Mouse (Mus musculus): ENCODE results near the gene Ighmbp2. TPM values are rescaled to one million over a fixed set of nuclear protein-coding genes. Genes with fewer than 3 reads are reported as not detected.

The Ighmbp2 gene
- polyA plus RNA-seq (2015; fragmentation: Nextera tagmentation; extraction: Ambion mirVana): 4.0 and 4.9 TPM in 2 replicates

GRCm38 (mm10) chr19:3282572-3283467 is at the start of gene Ighmbp2, which contains the start of gene Mrpl21:
Ighmbp2 (minus strand) TSS chr19:3283017.
Mrpl21 (plus strand) TSS chr19:3282901.

GRCm38 (mm10) chr19:3322261-3322969 is 39.6 kb upstream of the Ighmbp2 start, which contains the start of gene Cpt1a:
Cpt1a (plus strand) TSS chr19:3322334.

Small RNAs within 50 kb of the gene (microRNA-seq; reads per million reads assigned to microRNA genes)
- gene Mir6984: not detected

Other genes with a start within 250 kb of the Ighmbp2 start
- gene Mrpl21, start 116 bp downstream of the Ighmbp2 start, polyA plus RNA-seq (2015; fragmentation: Nextera tagmentation; extraction: Ambion mirVana): 80.1 and 83.2 TPM in 2 replicates
- gene Cpt1a, start 39.3 kb upstream of the Ighmbp2 start, polyA plus RNA-seq (2015; fragmentation: Nextera tagmentation; extraction: Ambion mirVana): 31.8 and 34.0 TPM in 2 replicates
- 0.28 and 0.44 TPM in 2 replicates for gene Tesmin, start 105.8 kb upstream of the Ighmbp2 start, polyA plus RNA-seq (2015; fragmentation: Nextera tagmentation; extraction: Ambion mirVana)
- 0.22 and 0.50 TPM in 2 replicates for gene Gal, start 131.5 kb upstream of the Ighmbp2 start, polyA plus RNA-seq (2015; fragmentation: Nextera tagmentation; extraction: Ambion mirVana)

Measured in urinary bladder, postnatal 0 days (tissue).